Mouse (Mus musculus) cerebellum, adult 2 months (tissue): ENCODE data around the gene Gpatch1.

Experiments
- CTCF ChIP-seq: fragments of 200-500 bp; IDR thresholded peaks from 2 replicates; pipeline ENCODE4 v1.5.1; 2011; ENCODE audit warnings: low read depth, mild to moderate bottlenecking, control low read depth, low read length, moderate library complexity, borderline replicate concordance; ENCODE audit not compliant: insufficient read depth
- POLR2A ChIP-seq: fragments of 200-500 bp; IDR thresholded peaks from 2 replicates; pipeline ENCODE4 v1.6.1; 2011; ENCODE audit warnings: low read length, control low read depth, borderline replicate concordance; ENCODE audit not compliant: insufficient read depth

- TF ChIP-seq CTCF (no peak), POLR2A (no peak)
Observed at GRCm38 (mm10) chr7:35331590-35331989, 13.3 kb upstream of the Gpatch1 start.
